Mouse (Mus musculus) bone marrow macrophage, adult 2 months (primary cell): Measurements from ENCODE around the gene Fam71b.

Experiments
- CTCF ChIP-seq: IDR thresholded peaks from 2 replicates; pipeline ENCODE4 v1.5.1; 2012; ENCODE audit warnings: low read depth, mild to moderate bottlenecking, low read length, moderate library complexity
- POLR2A ChIP-seq: IDR thresholded peaks from 2 replicates; pipeline ENCODE4 v1.6.1; 2012; ENCODE audit warnings: mild to moderate bottlenecking, low read depth, low read length, borderline replicate concordance

- TF ChIP-seq POLR2A = no peak
- no peak for TF ChIP-seq CTCF
Measured at GRCm38 (mm10) chr11:46404986-46405385, 8.6 kb downstream of the Fam71b start.
